Mouse (Mus musculus) stomach, embryonic 14.5 days (tissue): ENCODE measurements at regions not wholly inside any gene's neighbourhood (a gene's known extent, or its start where the extent isn't known, plus 50 kb on each side); places are given as distances from the start of the nearest gene placed in this dataset.

Experiments used
- ATAC-seq: fragments of 200-750 bp; cut with Nextera tagmentation; 2 replicates; pipeline ENCODE4 v1.8.0; 2017; ENCODE audit warnings: low read depth, moderate TSS enrichment; ENCODE audit not compliant: insufficient number of reproducible peaks, insufficient read depth, low FRiP score
- H3K27ac ChIP-seq: fragments of 300-500 bp; sonication (generic); 2 replicates; pipeline ENCODE4 v1.5.1; 2014; ENCODE audit warnings: mild to moderate bottlenecking, low read length, moderate library complexity, mixed read lengths
- H3K27me3 ChIP-seq: fragments of 300-500 bp; sonication (generic); 2 replicates; pipeline ENCODE4 v1.6.1; 2014; ENCODE audit warnings: low read length, control low read depth, mixed read lengths; ENCODE audit not compliant: control insufficient read depth, insufficient read depth
- H3K36me3 ChIP-seq: fragments of 300-500 bp; sonication (generic); 2 replicates; pipeline ENCODE4 v1.6.1; 2014; ENCODE audit warnings: mild to moderate bottlenecking, control low read depth, low read length, moderate library complexity, mixed read lengths; ENCODE audit not compliant: control insufficient read depth, insufficient read depth
- H3K4me1 ChIP-seq: fragments of 300-500 bp; sonication (generic); 2 replicates; pipeline ENCODE4 v1.6.1; 2014; ENCODE audit warnings: low read length, control low read depth, mixed read lengths; ENCODE audit not compliant: control insufficient read depth, insufficient read depth
- H3K4me2 ChIP-seq: fragments of 300-500 bp; sonication (generic); replicated peaks from 2 replicates; pipeline ENCODE4 v1.6.1; 2014; ENCODE audit warnings: low read depth, low read length, control low read depth
- H3K4me3 ChIP-seq: fragments of 300-500 bp; sonication (generic); 2 replicates; pipeline ENCODE4 v1.5.1; 2014; ENCODE audit warnings: low read depth, low read length, control low read depth
- H3K9ac ChIP-seq: fragments of 300-500 bp; sonication (generic); replicated peaks from 2 replicates; pipeline ENCODE4 v1.6.1; 2014; ENCODE audit warnings: low read depth, mild to moderate bottlenecking, control low read depth, low read length, moderate library complexity, mixed read lengths
- H3K9me3 ChIP-seq: fragments of 300-500 bp; sonication (generic); 2 replicates; pipeline ENCODE4 v1.6.1; 2016; ENCODE audit warnings: low read depth, low read length, control low read depth; ENCODE audit not compliant: control insufficient read depth
- WGBS: fragments of 180-500 bp; shearing (Covaris S2); extraction: QIAGEN DNeasy Blood & Tissue Kit; methylation state at CpG from one replicate; pipeline ENCODE4 v1.1.7; 2014; 5-methylcytosine and 5-hydroxymethylcytosine counted together

GRCm38 (mm10) chr9:61487824-61488223, 115.7 kb downstream of the Tle3 start:
- no peak for ATAC-seq
- Histone ChIP-seq H3K27me3 (no peaks in the 10 kb centered on the region), H3K9ac (no peak overlapping the region), H3K9me3 (no peaks in the 10 kb centered on the region), H3K36me3 (no peaks in the 10 kb centered on the region), H3K4me3 (no peak overlapping the region), H3K4me2 (no peak overlapping the region), H3K27ac (no peak overlapping the region), H3K4me1 (no peaks in the 10 kb centered on the region)
- 89% methylated on average over 12 of the region's 12 CpGs for WGBS

- no peaks in the 10 kb centered on the region for H3K36me3 ChIP-seq
- no peak overlapping the region for H3K4me3 ChIP-seq
- H3K4me2 ChIP-seq, result no peak overlapping the region
- no peak overlapping the region for H3K27ac ChIP-seq
- no peak for ATAC-seq
- H3K9me3 ChIP-seq, result no peaks in the 10 kb centered on the region
- no peaks in the 10 kb centered on the region for H3K27me3 ChIP-seq
- H3K4me1 ChIP-seq, result no peaks in the 10 kb centered on the region
- H3K9ac ChIP-seq, result no peak overlapping the region
- 56% methylated on average over 7 of the region's 7 CpGs for WGBS
Observed at GRCm38 (mm10) chr9:61487146-61487545, 115.0 kb downstream of the Tle3 start.

GRCm38 (mm10) chr9:61484391-61484790, 112.2 kb downstream of the Tle3 start:
- Histone ChIP-seq H3K4me3 (no peak overlapping the region), H3K9me3 (no peaks in the 10 kb centered on the region), H3K27me3 (no peaks in the 10 kb centered on the region), H3K4me2 (no peak overlapping the region), H3K9ac (no peak overlapping the region), H3K36me3 (no peaks in the 10 kb centered on the region), H3K4me1 (no peaks in the 10 kb centered on the region), H3K27ac (no peak overlapping the region)
- ATAC-seq, result no peak
- 21% methylated on average over 3 of the region's 3 CpGs for WGBS

- H3K4me3 ChIP-seq, result no peak overlapping the region
- H3K9ac ChIP-seq, result no peak overlapping the region
- H3K27me3 ChIP-seq, result no peaks in the 10 kb centered on the region
- H3K27ac ChIP-seq, result no peak overlapping the region
- WGBS, result 53% methylated on average over 6 of the region's 6 CpGs
- H3K9me3 ChIP-seq, result no peaks in the 10 kb centered on the region
- no peak for ATAC-seq
- no peaks in the 10 kb centered on the region for H3K4me1 ChIP-seq
- H3K4me2 ChIP-seq, result no peak overlapping the region
- H3K36me3 ChIP-seq, result no peaks in the 10 kb centered on the region
Observed at GRCm38 (mm10) chr9:61479626-61480025, 107.5 kb downstream of the Tle3 start.

- Histone ChIP-seq H3K9ac (no peak overlapping the region), H3K36me3 (no peaks in the 10 kb centered on the region), H3K27ac (no peak overlapping the region), H3K27me3 (no peaks in the 10 kb centered on the region), H3K4me2 (no peak overlapping the region), H3K4me3 (no peak overlapping the region), H3K4me1 (no peaks in the 10 kb centered on the region), H3K9me3 (no peaks in the 10 kb centered on the region)
- ATAC-seq, result no peak
- WGBS, result 29% methylated on average over 9 of the region's 9 CpGs
Observed at GRCm38 (mm10) chr9:61478862-61479261, 106.7 kb downstream of the Tle3 start.

GRCm38 (mm10) chr9:61476351-61476750, 104.2 kb downstream of the Tle3 start:
- Histone ChIP-seq H3K36me3 (no peaks in the 10 kb centered on the region), H3K27ac (no peak overlapping the region), H3K4me1 (no peaks in the 10 kb centered on the region), H3K9ac (no peak overlapping the region), H3K4me3 (no peak overlapping the region), H3K9me3 (no peaks in the 10 kb centered on the region), H3K4me2 (no peak overlapping the region), H3K27me3 (no peaks in the 10 kb centered on the region)
- 55% methylated on average over 4 of the region's 4 CpGs for WGBS
- ATAC-seq, result no peak

- WGBS, result 55% methylated on average over 6 of the region's 6 CpGs
- H3K4me3 ChIP-seq, result no peak overlapping the region
- H3K4me1 ChIP-seq, result no peaks in the 10 kb centered on the region
- H3K4me2 ChIP-seq, result no peak overlapping the region
- no peaks in the 10 kb centered on the region for H3K27me3 ChIP-seq
- no peak for ATAC-seq
- H3K27ac ChIP-seq, result no peak overlapping the region
- 0 out of 2 replicates have a peak, but pooled peaks cover under 1% of the 10 kb centered on the region for H3K9me3 ChIP-seq
- no peak overlapping the region for H3K9ac ChIP-seq
- H3K36me3 ChIP-seq, result no peaks in the 10 kb centered on the region
Observed at GRCm38 (mm10) chr9:61470815-61471505, 98.8 kb downstream of the Tle3 start.

- ATAC-seq, result no peak
- H3K4me3 ChIP-seq, result no peak overlapping the region
Observed at GRCm38 (mm10) chr9:61468897-61469509, 96.8 kb downstream of the Tle3 start.

More at GRCm38 (mm10) chr9:61468897-61469509, 96.8 kb downstream of the Tle3 start:
- no peak overlapping the region for H3K4me2 ChIP-seq
- peaks cover 11% of the 10 kb centered on the region for H3K9me3 ChIP-seq
- H3K27me3 ChIP-seq, result no peaks in the 10 kb centered on the region
- 53% methylated on average over 11 of the region's 11 CpGs for WGBS
- no peak overlapping the region for H3K27ac ChIP-seq
- H3K9ac ChIP-seq, result no peak overlapping the region
- H3K4me1 ChIP-seq, result no peaks in the 10 kb centered on the region
- no peaks in the 10 kb centered on the region for H3K36me3 ChIP-seq
